Mouse (Mus musculus): ENCODE results near the gene Phf11d.
"Not testable (repeated sequence)": the region's sequence is repeated elsewhere in the genome, so short reads cannot be mapped to it uniquely, and the experiment has no call there.

The Phf11d gene

DNA sequence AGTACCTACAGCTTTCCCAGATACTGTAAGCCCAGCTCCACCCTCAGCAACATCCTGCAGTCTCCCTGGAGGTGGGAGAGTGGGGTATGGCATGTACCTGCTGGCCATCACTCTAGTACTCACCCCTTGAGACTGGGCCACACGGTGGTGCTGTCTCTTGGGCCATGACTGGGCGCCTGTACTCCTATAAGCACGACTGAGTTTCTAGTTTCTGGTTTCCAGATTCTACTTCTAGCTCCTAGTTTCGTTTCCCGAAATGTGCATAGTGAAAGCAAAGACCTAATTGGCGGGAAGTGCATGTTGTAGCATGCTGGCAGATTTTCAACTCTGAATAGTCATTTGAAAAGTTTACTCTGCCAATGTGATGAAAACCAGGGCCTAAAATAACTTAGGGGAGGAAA is at the start of gene Phf11d:
Phf11d (minus strand) TSS at position 227 of the 401 bp plus-strand sequence.
- peak; percentile 62 to 63 for DNase-seq

GRCm38 (mm10) chr14:59414979-59415378 is 49.7 kb upstream of the Phf11d start:
- not testable (repeated sequence) for DNase-seq

DNA sequence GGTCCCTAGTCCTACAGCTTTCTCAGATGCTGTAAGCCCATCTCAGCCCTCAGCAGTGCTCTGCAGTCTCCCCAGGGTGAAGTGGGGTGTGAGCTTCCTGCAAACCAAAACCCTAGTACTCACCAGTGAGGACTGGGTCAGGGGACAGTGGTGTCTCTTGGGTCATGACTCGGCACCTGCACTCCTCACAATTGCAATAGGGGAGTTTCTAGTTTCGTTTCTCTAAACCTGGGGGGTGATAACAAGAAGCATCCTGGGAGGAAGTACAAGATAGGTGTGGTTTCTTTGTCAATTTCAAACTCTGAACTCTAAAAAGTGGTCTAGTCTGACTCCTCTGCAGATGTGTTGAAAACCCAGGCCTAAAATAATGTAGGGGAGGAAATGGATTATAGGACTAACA is 31.7 kb upstream of the Phf11d start:
- peak; percentile 17 to 25 for DNase-seq

- DNase-seq: no peak
These were observed 30.0 kb upstream of the Phf11d start, which contains the start of gene Phf11c for GRCm38 (mm10) chr14:59395281-59395680. Gene Phf11c, minus strand, starts transcription at chr14:59395381.

DNA sequence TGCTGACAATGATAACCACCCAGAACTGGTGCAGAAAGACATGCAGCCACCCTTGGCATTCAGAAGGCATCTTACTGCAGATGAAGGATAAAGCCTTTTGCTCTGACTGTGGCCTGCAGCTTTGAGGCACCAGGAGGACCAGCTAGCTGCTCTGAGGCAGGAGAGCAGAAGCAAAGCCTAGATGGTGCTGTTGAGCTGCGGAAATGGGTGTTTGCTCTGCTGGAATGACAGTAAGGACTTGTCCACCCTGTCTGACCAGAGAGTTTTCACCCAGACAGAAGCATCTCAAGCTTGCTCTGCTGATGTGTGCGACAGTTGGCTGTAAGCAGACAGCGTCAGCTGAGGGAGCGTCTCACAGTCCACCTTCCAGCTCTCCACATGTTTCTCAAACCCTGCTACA is 24.9 kb upstream of the Phf11d start:
- peak; percentile 30 to 62 for DNase-seq

DNA sequence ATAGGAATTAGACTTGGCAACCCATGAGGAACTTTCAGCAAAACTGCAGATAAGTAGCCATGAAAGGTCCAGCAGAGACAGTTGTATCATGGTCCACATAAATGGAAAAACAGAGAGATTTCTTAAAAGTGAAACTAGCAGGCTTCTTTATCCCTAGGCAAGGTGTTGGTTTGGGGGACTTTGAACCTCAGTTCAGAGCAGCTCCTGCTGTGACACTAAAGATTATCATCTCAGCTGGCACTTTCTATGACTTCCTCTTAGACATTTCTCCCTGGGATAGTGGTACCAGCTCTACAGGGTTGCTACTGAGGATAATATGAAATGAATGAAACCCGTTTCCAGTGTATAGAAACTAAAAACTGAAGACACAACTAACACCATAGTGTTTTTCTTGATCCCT is 24.3 kb upstream of the Phf11d start:
- no peak for DNase-seq

- no peak for DNase-seq
These were observed 5.2 kb upstream of the Phf11d start for GRCm38 (mm10) chr14:59370348-59371068.

DNA sequence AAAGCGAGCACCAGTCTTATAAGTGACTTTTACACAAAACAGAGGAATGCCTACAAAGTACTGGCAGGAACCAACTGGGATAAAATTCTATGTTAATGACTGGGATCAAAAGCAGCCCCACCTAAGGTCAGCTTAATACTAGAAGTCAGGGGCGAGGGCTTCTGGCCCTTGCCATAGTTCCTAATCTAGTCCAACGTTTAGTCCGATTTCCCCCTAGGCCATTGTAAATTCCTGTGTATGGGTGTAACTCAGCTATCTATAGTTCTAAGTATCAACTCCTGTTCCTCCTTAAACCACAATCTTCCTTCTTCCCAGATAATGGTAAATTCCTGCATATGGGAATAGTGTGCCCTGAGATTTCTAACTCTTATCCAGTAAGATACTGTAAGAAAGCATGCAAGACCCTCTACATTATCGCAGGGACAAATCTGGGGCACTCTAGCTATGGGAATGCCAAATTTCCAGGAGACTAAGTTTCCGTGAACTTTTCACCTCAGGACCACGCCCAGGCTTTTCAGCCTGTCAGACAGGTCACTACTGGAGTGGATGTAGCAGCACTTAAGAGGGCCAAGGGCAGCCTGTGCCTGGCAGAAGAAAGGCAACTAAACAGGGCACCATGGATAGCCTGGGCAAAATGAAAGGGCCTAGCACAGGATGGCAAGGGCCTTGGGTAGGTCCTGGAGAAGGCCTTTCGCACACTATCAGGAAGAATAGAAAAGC is 1.3 kb upstream of the Phf11d start:
- peak in 1 of 2 experiments; percentile 6 for DNase-seq

DNA sequence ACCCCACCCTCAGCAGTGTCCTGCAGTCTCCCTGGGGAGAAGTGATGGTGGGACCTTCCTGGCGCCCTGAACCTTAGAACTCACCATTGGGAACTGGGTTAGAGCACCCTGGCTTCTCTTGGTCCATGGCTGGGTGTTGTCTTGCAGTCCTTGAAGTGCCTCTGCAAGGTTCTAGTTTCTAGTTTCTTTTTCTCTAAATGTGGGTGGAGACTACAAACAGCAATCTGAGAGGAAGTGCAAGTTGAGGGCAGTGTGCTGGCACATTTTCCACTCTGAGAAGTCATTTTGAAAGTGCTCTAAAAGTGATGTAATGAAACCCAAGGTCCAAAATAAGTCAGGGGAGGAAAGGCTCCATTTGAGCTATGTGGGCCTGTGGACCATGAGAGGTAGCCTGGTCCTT is 24.1 kb downstream of the Phf11d start, which contains the start of gene Phf11b:
Phf11b (minus strand) TSS at position 163 of the 400 bp plus-strand sequence.
- peak; percentile 6 to 21 for DNase-seq

GRCm38 (mm10) chr14:59339541-59339940 is 25.7 kb downstream of the Phf11d start:
- no peak for DNase-seq

- not testable (repeated sequence) for DNase-seq
These were observed 29.2 kb downstream of the Phf11d start for GRCm38 (mm10) chr14:59336056-59336455.

- DNase-seq: peak; percentile 45 to 46
These were observed 34.8 kb downstream of the Phf11d start for GRCm38 (mm10) chr14:59330499-59330898.

DNA sequence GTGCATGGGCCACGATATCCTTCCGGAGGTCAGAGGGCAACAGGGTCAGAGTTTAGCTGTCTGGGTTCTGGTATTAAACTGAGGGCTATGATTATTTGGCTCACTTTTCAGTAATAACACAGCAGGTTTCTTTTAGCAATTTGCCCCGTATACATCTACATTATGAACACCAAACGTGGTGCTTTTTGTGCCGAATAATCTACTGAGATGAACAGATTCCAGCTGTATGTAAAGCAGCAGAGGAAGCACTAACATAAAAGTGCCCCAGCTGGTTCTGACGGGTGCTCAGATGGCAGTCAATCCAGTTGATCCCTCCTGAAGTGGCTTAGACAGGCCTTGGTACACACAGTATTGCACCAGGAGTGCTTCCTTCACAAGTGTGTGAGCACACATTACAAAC is 45.3 kb downstream of the Phf11d start:
- not testable (repeated sequence) for DNase-seq

DNA sequence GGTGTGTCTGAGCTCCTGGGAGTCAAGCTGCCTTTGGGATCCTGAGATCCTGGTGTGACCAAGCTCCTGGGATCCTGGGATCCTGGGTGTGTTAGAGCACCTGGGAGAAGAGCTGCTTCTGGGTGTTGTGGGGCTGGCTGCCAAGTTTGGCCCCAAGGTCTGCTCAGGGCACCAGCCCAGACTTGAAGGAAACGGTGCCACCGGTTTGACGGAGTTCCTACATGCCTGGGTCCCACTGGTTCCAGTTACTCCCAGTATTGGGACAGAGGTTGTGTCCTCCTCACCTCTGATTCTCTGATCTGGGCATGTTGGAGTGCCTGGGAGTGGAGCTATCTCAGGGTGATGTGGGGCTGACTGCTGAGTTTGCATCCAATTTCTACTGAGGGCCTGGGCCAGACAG is 46.2 kb downstream of the Phf11d start:
- not testable (repeated sequence) for DNase-seq
